Mouse (Mus musculus) C2C12 (cell line): Measurements from ENCODE around the gene Nol4l.

Experiments
- CTCF ChIP-seq: IDR thresholded peaks from one replicate; pipeline ENCODE4 v1.5.1; 2011; ENCODE audit not compliant: control insufficient read depth, insufficient read depth, insufficient read length
- FOSL1 ChIP-seq: IDR thresholded peaks from one replicate; pipeline ENCODE4 v1.8.0; 2011; ENCODE audit warnings: mild to moderate bottlenecking, low read length; ENCODE audit not compliant: poor library complexity, insufficient read depth, severe bottlenecking
- MAX ChIP-seq: IDR thresholded peaks from one replicate; pipeline ENCODE4 v1.6.1; 2011; ENCODE audit warnings: mild to moderate bottlenecking, control low read depth
- MYOD1 ChIP-seq: IDR thresholded peaks from one replicate; pipeline ENCODE4 v1.6.1; 2011; ENCODE audit warnings: low read depth; ENCODE audit not compliant: control insufficient read depth, insufficient read length
- MYOG ChIP-seq: IDR thresholded peaks from one replicate; pipeline ENCODE4 v1.6.1; 2011; ENCODE audit not compliant: control insufficient read depth, insufficient read length; ENCODE audit errors: extremely low read depth
- USF1 ChIP-seq: IDR thresholded peaks from one replicate; pipeline ENCODE4 v1.6.1; 2011; ENCODE audit warnings: low read depth, mild to moderate bottlenecking, control low read depth, moderate library complexity

GRCm38 (mm10) chr2:153510136-153510535 lies 19.6 kb downstream of the Nol4l start:
- TF ChIP-seq CTCF (no peak), MYOD1 (no peak), MYOG (no peak), USF1 (no peak), FOSL1 (no peak), MAX (no peak)
